Mouse (Mus musculus): Measurements from ENCODE around the gene I830077J02Rik.

I830077J02Rik gene

GRCm38 (mm10) chr3:105932240-105933071 lies at the start of gene I830077J02Rik:
Gene I830077J02Rik (minus strand): TSS chr3:105932664.
- peak; percentile 98 for DNase-seq (ENCODE audit: extremely low read depth, low read depth)

DNA sequence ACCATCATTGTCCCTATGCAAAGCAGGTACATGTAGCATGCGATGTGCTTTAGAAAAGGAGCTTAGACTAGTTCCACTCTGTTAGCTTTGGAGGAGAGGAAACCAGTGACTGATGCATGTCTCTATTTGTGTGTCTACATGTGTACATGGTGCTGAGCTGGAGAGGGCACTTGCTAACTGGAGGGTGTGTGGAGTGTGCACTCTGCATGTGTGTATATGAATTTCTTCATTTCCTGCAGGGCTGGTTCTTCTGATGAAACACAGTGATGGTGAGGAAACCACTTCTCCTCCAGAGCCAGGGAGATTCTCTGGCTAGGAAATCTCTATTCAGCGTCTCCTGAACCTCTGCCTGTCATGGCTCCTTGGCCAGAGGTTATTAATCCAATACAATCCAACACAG lies 41.7 kb upstream of the I830077J02Rik start:
- no peak for DNase-seq (ENCODE audit: extremely low read depth, low read depth)

DNA sequence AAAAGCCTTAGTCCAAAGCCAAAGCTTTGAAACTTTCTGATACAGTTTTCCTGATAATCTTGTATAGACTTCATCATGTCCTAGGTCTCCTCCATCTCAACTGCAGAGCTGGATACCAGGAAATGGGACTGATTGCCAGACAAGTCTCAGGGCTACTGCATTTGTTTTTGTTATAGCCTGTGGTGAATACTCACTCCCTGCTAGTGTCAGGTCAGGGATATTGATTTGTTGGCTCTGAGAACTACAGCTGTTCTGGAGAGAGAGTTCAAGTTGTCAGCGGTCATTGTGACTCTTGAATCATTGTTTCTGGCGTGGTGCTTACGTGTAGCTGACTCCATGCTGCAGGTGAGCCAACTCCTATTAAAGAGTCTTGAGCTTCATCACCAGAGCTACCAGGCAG lies 40.9 kb upstream of the I830077J02Rik start, which contains the start of gene Ovgp1:
Gene Ovgp1 (plus strand): TSS at position 301 of the 400 bp plus-strand sequence.
- no peak for DNase-seq (ENCODE audit: extremely low read depth, low read depth)

DNA sequence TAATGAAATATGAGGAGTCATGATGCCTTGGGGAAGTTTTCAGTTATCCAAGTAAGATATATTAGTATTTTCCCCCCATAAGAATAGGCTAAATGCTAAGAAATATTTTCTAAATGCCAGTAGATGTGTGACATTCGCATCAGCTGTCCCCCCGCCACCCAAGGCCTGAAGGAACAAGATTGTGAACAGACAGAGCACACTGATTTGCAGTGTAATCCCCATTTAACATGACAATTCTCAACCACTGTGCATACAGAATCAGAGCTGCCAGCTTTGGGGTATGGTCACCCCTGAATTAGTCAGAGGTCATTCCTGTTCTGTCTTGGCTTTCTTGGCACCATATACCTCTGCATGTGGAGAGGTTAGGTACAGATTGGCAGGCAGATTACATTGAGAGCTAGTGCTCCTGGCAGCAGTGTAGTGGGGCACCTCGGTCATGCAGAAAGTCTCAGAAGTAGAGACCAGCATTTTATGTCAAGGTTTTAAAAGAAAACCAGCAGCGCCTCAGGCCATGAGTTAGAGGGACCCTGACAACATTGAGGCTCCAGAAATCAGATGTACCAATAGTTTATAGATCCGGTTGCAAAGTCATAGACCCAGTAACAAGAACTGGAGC lies 39.5 kb upstream of the I830077J02Rik start:
- DNase-seq (ENCODE audit: extremely low read depth, low read depth), result no peak

GRCm38 (mm10) chr3:105960700-105961099 lies 28.2 kb upstream of the I830077J02Rik start:
- DNase-seq (ENCODE audit: extremely low read depth, low read depth), result peak; percentile 32

DNA sequence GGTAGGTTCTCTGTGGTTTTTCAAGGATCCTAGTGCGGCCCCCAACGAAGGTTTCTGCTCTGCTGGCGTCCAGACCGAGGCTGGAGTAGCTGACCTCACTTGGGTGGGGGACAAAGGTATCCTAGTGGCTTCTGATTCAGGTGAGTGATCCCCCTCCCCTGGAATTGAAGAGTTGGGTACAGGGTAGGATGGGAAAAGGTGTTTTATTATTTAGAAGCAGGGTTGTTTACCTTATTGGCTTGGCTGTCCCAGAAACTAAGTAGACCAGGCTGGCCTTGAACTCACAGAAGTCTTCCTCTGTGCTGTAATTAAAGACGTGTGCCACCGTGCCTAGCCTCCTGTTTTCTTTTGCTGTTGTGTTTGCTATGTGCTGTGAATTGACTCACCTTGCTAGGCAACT lies 27.5 kb upstream of the I830077J02Rik start, which contains the start of gene Atp5f1:
Gene Atp5f1 (minus strand): TSS at position 101 of the 400 bp plus-strand sequence.
- no peak for DNase-seq (ENCODE audit: extremely low read depth, low read depth)

DNA sequence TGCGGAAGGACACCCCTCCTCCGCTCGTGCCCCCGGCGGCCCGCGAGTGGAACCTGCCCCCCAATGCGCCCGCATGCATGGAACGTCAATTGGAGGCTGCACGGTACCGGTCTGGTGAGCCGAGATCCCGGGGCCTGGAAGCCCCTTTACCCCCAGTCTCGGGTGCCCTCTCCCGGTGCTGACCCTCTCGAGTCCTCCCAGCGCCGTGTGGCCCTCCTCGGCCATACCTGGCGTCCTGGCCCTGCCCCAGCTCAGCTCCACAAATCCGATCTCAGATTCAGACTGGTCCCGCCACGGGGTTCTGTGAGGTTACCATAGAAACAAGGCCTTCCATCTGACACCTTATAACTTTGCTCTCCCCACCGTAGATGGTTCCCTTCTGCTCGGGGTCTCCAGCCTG lies 27.1 kb upstream of the I830077J02Rik start:
- peak; percentile 35 for DNase-seq (ENCODE audit: extremely low read depth, low read depth)

DNA sequence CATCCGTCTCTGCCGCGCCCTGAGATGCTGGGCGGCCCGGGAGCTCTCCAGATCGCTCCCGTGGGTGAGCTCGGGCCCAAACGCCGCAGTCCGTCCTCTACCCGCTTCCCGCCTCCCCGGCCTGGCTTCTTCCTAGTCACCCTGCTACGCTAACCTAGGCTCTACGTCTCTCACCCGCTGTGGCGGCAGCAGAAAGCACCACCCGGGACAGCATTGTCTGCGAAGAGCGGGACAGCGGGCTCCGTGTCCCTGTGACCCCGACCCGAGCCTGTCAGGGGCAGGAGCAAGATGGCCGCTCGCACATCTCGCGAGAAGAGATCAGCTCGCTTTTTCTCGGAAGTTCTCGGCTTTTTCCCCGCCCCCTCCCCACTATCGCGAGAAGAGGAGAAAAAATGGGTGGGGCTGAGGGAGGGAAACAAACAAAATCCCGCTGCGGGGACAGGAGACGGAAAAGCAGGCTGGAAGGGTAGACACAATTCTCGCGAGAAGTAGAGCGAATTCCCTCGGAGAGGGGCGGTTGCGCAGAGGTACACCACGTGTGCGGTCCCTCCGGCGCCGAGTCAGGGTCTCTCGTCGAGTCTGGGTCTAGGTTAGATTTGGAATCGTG lies 26.6 kb upstream of the I830077J02Rik start, which contains the start of gene Wdr77:
Gene Wdr77 (plus strand): TSS at position 396 of the 607 bp plus-strand sequence.
- DNase-seq (ENCODE audit: extremely low read depth, low read depth), result peak; percentile 99

GRCm38 (mm10) chr3:105958204-105958603 lies 25.7 kb upstream of the I830077J02Rik start:
- no peak for DNase-seq (ENCODE audit: extremely low read depth, low read depth)

DNA sequence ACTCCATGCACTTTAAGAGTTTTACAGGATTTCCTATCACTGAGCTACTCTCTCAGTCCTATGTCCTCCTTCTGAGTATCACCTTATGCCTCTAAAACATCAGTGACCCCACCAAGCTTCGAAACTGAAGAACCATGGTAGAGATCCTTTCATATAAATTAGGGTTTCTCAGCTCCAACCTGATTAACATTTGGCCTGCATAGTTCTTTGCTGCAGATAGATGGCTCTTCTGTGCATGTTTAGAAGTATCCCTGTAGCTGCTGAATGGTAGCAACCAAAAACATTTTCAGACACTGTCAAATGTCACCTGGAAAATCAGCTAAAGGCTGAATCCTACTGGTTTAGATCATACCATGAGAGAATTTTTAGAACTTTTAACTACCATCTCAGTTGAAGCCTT lies 24.8 kb upstream of the I830077J02Rik start:
- no peak for DNase-seq (ENCODE audit: extremely low read depth, low read depth)

- no peak for DNase-seq (ENCODE audit: extremely low read depth, low read depth)
These were observed 18.9 kb upstream of the I830077J02Rik start for GRCm38 (mm10) chr3:105951348-105951747.

DNA sequence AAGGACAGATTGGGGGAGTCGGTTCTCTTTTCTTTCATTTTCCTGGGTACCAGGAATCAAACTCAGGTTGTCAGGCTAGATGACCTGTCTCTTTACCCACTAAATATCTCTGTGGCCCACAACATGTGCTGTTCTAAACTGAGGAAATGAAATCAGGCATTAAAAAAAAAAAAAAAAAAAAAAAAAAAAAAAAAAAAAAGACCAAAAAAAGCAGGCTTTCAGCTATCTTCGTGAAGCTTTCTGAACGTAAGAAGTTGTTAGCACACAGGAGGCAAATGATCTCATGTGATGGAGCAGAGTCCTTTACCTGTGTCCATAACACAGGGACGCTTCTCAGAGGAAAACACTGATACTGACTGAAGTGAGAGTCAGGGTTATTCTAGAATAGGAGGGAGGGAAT lies 3.6 kb upstream of the I830077J02Rik start:
- no peak for DNase-seq (ENCODE audit: extremely low read depth, low read depth)

DNA sequence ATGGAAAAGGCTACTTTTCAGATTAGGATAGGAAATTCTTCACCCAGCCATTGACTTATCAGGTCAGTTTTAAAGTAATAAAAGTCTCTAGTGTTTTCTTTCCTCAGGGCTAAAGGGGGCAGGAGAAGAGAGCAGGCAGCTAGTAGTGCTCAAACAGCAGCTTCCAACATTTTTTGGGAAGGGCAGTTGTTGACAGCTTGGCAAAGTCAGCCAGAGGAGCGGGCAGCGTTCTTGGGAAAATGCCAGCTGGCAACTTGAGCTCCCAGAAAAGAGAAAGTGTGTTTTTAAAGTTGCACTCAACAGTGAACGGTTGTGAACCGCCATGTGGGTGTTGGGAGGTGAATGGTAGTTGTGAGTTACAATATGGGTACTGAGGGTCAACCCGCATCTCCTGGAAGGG lies 2.6 kb upstream of the I830077J02Rik start:
- DNase-seq (ENCODE audit: extremely low read depth, low read depth), result no peak

DNA sequence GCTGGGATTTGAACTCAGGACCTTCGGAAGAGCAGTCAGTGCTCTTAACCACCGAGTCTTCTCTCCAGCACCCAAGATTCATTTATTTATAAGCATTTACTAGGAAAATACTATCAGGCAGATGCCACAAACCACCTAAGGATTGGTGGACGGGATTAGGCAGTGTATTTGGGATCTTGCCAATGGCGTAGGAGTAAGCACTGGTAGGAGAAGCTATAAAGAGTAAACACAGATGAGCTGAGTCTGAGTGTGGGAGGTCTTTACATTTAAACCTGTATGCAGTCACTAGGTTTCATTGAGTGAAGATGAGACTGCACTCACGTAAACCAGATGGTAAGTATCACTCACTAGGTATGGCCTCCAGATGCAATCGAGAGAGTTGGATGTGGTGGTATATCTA lies 1.5 kb upstream of the I830077J02Rik start:
- no peak for DNase-seq (ENCODE audit: extremely low read depth, low read depth)

GRCm38 (mm10) chr3:105931095-105931494 lies 1.4 kb downstream of the I830077J02Rik start:
- peak; percentile 55 for DNase-seq (ENCODE audit: extremely low read depth, low read depth)

GRCm38 (mm10) chr3:105929821-105930220 lies 2.6 kb downstream of the I830077J02Rik start:
- DNase-seq (ENCODE audit: extremely low read depth, low read depth), result no peak

GRCm38 (mm10) chr3:105928781-105929180 lies 3.7 kb downstream of the I830077J02Rik start:
- no peak for DNase-seq (ENCODE audit: extremely low read depth, low read depth)

DNA sequence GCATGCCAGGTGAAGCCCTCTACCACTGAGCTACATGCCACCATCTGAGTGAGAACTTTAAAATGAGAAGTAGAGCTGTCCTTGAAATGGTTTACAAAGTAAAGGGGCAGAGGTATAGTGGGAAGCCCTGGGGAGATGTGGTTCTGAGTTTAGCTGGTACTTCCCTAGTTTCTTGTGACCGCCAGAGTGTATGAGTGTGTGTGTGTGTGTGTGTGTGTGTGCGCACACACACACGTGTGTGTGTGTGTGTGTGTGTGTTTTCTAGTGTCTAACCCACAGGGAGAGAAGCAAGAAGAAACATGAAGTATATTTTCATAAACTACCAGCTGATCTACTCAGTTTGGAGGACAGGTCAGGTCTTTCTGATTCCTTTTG lies 4.3 kb downstream of the I830077J02Rik start:
- DNase-seq (ENCODE audit: extremely low read depth, low read depth), result no peak

GRCm38 (mm10) chr3:105927561-105928194 lies 4.8 kb downstream of the I830077J02Rik start:
- DNase-seq (ENCODE audit: extremely low read depth, low read depth), result no peak

GRCm38 (mm10) chr3:105924616-105925015 lies 7.8 kb downstream of the I830077J02Rik start:
- DNase-seq (ENCODE audit: extremely low read depth, low read depth), result no peak

- DNase-seq (ENCODE audit: extremely low read depth, low read depth), result no peak
These were observed 10.5 kb downstream of the I830077J02Rik start for GRCm38 (mm10) chr3:105921959-105922358.

GRCm38 (mm10) chr3:105920743-105921142 lies 11.7 kb downstream of the I830077J02Rik start:
- peak; percentile 55 for DNase-seq (ENCODE audit: extremely low read depth, low read depth)

All from MEL-GATA-1-ER (cell line).